Mouse (Mus musculus) brain, embryonic 14.5 days (tissue): ENCODE measurements around the gene Abca8a.

Source experiments
- CTCF ChIP-seq: fragments of 200-500 bp; IDR thresholded peaks from 2 replicates; pipeline ENCODE4 v1.5.1; 2012; ENCODE audit warnings: inconsistent platforms, mild to moderate bottlenecking, moderate library complexity, borderline replicate concordance; ENCODE audit not compliant: insufficient read depth, insufficient read length; ENCODE audit errors: extremely low read depth
- POLR2A ChIP-seq: fragments of 200-500 bp; IDR thresholded peaks from 2 replicates; pipeline ENCODE4 v1.6.1; 2012; ENCODE audit warnings: mild to moderate bottlenecking, inconsistent platforms, borderline replicate concordance; ENCODE audit not compliant: poor library complexity, insufficient read depth, insufficient read length, severe bottlenecking; ENCODE audit errors: extremely low read depth

DNA sequence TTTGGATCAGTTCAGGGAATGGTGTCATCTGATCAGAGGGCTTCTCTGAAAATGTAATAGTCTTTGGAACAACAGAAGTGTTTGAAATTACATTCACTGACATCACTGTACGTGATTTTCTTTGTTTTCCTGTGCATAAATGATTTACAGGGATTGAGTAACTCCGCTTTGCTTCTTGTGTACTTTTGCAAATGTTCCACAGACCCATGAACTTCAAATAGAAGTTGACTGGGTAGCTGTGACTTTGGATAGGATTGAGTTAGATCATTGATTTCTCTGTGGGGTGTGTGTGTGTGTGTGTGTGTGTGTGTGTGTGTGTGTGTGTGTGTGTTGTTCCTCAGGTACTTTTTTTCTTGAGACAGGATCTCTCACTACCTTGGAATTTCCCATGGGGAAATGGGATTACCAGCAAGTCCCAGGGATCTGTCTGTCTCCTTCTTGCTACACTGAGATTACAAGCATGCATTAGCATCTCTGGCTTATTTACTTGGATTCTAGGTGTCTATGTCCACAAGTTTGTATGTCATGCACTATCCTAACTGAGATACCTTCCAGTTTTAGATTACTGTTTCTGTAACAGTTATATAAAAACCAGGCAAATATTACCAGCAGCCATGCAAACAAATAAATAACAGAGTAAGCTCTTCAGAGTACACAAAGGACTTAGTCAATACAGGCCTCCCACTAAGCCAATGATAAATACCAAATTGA, 84.8 kb downstream of the Abca8a start:
- no peak for TF ChIP-seq CTCF
- no peak for TF ChIP-seq POLR2A
